Mouse (Mus musculus) MN1 (cell line): ENCODE measurements around the gene Rbm33.

Experiments
- DNase-seq: peaks from one replicate; pipeline ENCODE4 v3.0.0-alpha.2; 2016; ENCODE audit warnings: low spot score

Rbm33 gene

GRCm38 (mm10) chr5:28324457-28324856, 7.5 kb downstream of the Rbm33 start:
- no peak for DNase-seq

DNA sequence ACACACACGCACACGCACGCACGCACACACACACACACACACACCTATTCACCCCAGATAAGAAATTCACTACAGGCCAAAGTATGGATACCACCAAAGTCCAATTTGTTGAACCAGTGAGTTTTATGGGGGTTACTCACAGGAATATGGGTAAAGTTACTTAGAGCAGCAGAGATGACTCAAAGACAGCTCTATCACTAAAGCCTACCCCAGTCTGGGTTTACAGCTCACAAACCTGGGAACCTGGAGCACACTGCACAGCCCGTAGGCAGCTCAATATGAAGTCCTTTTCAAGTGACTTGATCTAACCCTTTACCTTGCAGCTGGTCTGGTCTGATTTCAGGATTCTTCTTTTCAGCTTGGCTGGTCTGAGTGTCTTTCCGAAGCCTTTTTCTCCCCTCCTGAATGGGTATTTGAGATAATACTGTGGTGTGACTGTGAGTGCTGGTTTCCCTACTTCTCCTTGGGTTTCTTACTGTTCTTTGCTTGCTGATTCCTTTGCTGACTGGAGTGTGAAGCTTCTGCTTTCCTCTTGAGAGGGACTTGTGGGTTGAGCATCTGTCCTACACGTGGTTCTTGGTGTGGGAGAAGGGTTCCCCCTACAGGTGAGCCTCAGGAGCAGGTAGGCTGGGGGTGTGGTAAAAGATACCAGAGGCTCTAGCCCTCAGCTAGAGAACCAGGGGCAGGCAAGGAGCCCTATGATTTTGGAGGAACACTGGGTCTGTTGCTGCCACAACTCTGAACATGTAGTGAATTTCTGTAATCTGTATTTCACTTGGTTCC, 12.3 kb downstream of the Rbm33 start:
- DNase-seq: no peak

GRCm38 (mm10) chr5:28333731-28334130, 16.8 kb downstream of the Rbm33 start:
- DNase-seq: no peak

GRCm38 (mm10) chr5:28351857-28352513, 35.1 kb downstream of the Rbm33 start:
- DNase-seq: no peak

- DNase-seq: no peak
Measured at GRCm38 (mm10) chr5:28355614-28356013, 38.7 kb downstream of the Rbm33 start.

- DNase-seq: no peak
Measured at GRCm38 (mm10) chr5:28360745-28361144, 43.8 kb downstream of the Rbm33 start.

DNA sequence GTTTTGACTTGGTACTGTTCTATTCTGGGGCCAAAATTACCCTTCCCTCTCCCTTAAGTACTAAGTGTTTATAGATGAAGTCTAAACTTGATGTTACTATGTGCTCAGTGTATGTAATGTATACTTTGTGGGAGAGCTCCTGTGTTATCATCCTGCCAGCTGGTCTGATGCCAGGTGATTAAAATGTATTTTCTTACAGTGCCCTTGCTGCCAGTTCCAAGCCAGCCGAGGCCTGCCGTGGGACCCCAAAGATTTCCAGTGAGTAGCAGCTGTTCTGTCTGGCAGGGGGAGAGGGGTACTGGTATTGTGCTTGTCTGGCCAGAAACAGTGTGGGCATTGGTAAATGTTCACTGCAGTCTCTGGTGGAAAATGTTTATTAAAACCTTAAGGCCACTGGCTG, 51.1 kb downstream of the Rbm33 start:
- DNase-seq: no peak

DNA sequence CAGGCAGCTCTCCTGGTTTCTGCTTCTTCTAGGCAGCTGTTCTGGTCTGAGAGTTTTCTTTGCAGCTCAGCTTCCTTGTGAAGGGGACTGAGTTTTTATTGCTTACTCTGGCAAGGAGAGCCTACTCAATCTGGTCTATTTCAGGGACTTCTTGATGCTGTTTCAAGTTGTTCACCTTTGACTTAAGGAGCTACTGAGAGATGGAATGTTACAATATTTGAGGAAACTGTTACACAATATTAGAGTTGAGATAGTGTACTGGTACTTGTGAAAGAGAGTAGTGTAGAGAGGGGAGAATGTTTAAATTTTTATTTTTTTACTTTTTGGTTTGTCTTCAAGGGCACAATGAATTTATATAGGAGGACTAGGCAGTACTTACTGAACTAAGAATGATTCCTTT, 53.9 kb downstream of the Rbm33 start:
- DNase-seq: no peak

GRCm38 (mm10) chr5:28372172-28372664, 55.3 kb downstream of the Rbm33 start:
- DNase-seq: no peak

GRCm38 (mm10) chr5:28373498-28374427, 56.8 kb downstream of the Rbm33 start:
- no peak for DNase-seq

DNA sequence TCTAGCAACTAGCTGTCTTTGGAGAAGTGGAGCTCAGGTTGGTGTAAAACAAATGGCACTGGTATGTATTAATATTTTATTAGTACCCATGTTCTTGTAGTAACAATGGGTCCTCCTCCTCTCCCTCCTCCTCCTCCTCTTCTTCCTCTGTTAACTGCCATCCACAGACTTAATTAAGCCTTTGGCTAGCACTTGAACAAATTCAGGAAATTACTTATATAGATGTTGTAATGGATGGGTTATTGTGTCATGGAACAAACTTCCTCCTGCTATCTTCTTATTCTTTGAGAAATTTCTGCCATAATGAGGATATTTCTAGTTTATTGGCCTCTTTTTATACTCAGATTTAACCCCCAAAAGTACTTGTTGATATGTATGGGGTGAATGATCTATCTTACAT, 60.4 kb downstream of the Rbm33 start:
- DNase-seq: no peak

DNA sequence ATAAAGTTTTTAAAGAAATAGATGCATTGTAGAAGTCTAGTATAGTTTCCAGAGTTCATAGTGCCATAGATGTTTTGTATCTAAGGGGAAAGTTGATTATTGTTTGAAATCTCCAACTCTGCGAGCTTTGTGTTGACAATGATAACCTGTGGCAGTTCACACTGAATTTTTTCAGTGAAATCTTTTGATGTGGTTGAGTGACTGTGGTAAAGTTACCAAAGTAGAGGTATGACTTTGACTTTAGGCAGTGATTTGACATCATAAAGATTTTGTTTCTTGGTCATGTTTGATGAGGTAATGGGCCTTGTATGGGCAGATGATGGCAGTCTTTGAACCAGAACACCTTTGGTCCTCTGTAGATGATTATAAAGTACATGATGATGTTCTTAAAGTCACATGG, 65.4 kb downstream of the Rbm33 start:
- no peak for DNase-seq

GRCm38 (mm10) chr5:28386783-28387182, 69.9 kb downstream of the Rbm33 start:
- DNase-seq: no peak

DNA sequence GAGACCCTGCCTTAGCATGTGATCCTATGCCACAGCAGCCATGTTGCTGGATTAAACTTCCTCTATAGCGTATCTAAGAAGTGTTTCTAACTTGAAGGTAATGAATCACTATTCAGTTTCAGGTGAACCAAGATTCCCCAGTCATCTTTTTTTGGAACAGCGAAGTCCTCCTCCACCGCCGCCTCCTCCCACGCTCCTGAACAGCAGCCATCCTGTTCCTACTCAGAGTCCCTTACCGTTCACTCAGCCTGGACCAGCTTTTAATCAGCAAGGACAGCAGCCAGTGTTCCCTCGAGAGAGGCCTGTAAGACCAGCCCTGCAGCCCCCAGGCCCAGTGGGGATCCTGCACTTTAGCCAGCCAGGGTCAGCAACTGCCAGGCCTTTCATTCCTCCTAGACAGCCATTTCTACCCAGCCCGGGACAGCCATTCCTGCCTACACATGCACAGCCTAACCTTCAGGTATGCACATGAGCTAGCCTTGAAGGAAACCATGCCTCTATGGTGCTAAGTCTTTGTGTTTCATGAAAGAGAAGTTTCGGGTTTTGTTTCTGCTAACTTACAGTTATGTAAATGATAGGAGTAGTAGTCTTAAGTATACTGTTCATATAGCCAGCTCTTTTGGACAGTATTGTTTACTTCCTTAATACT, 70.7 kb downstream of the Rbm33 start:
- DNase-seq: no peak

DNA sequence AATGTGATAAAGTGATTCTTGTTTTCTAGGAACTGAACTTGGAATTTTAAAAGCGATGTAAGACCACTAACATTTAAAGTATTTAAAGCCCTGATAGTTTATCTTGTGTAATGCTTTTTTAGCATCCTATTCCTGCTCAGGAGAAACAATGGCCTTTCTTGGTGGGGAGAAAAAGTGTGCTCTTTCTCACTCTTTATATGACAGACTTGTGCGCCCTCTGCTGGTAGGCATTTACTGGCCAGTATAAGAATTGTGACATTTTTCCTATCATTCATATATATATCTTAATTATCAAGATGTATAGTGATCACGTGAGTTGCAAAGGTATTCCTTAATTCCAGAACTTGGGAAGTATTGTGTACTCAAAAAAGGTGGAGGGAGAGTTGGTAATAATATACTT, 71.3 kb downstream of the Rbm33 start:
- peak; percentile 63 for DNase-seq

DNA sequence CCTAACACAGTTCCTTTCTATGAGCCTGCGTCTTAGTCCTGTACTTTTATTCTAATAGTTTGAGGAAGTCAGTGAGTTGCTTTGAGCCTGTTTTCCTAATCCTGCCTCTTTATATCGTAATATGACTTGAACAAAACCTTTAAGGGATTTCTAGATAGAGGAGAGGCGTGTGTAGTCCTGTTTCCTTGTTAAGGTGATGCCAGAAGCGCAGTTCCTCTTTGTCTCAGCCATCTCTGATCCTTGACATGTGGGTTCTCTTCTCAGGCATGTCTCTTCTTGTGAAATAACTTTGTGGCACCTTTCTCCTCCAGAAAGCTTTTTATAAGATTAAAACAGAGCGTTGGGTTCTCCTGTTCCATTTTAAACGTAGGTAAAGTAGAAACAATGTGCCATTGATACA, 73.3 kb downstream of the Rbm33 start:
- DNase-seq: no peak

DNA sequence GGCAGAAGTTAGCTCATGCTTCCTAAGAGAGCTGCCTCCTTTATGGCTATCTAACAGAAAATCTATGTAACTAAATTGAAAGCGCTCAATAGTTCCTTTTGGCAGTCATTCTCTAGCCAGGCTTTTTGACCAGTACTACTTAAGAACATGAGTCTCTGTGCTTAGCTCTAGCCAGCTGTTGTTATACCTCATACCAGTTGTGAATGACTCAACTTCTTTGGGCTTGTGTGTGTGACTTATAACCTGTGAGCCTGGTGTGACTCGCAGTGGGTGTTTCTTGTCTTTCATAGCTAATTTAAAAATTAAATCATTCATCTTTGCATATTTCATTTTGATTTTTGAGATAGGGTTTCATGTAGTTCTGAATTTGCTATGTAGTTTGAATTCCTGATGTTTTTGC, 80.4 kb downstream of the Rbm33 start:
- DNase-seq: peak; percentile 14

GRCm38 (mm10) chr5:28398736-28399135, 81.8 kb downstream of the Rbm33 start:
- DNase-seq: no peak

DNA sequence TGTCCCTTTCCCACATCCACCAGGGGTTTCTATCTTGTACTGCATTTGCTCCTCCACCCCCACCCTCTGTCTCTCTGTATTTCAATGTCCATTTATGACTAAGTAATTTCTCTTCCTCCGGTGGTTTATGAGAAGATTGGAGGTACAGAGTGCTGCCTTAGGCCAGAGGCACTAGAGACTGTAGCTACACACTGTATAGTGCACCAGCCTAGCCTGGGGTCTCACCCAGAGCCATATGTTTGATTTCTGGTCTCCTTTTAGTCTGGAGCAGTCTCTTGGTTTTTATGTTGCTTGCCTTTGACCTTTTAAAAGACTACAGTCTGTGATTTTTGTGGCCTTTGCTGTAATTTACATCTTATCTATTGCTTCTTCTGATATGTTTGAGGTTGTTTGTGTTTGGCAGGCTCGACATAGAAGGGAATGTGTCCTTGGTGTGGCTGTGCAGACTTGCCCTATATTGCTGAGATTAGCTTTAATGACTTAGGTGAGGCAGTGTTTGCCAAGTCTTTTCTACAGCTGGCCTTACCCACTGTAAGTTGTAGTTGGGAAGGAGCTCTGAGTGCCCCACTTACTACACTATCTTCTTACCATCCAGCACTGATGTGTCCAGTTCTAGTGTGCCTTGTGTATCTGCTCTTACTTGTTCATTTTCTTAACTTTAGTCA, 82.7 kb downstream of the Rbm33 start:
- no peak for DNase-seq

- no peak for DNase-seq
Measured at GRCm38 (mm10) chr5:28402756-28403155, 85.8 kb downstream of the Rbm33 start.

- DNase-seq: no peak
Measured at GRCm38 (mm10) chr5:28406662-28407061, 89.7 kb downstream of the Rbm33 start.
